8 mouse cellular contexts compared by ENCODE assay signal in genomic region chr16:49766326-49766725, GRCm38 (mm10). TPM values are rescaled to one million over a fixed set of nuclear protein-coding genes. Genes with fewer than 3 reads are reported as not detected.
A peak's percentile ranks its signal among the peaks of the same experiment; 100 is the strongest.
DNase-seq lines count a peak whose midpoint lies in the region; ATAC-seq and TF ChIP-seq lines count a peak whose summit lies in the region.

No protein-coding gene starts in this region.

- DNase-seq in forebrain, postnatal 0 days = no peak
- peak; percentile 70 for DNase-seq in A20 (ENCODE audit: low read depth, low spot score)
- DNase-seq in lung, postnatal 14 days = peak; percentile 66
- no peak for DNase-seq in testis, postnatal 10 days (ENCODE audit: low spot score)
- no peak for DNase-seq in layer of hippocampus, adult 8-10 months (ENCODE audit: low spot score in 2 of 2)

- no peaks in the 10 kb centered on the region for H3K4me1 ChIP-seq in forebrain, postnatal 0 days (ENCODE audit: insufficient read depth)
- H3K4me1 ChIP-seq in forebrain, embryonic 15.5 days = no peaks in the 10 kb centered on the region
- H3K4me1 ChIP-seq in bone marrow, adult 2 months (ENCODE audit: control insufficient read depth, insufficient read depth, low read length) = peaks cover 9% of the 10 kb centered on the region

- H3K36me3 ChIP-seq in forebrain, postnatal 0 days (ENCODE audit: insufficient read depth) = peaks cover 9% of the 10 kb centered on the region
- no peaks in the 10 kb centered on the region for H3K36me3 ChIP-seq in forebrain, embryonic 15.5 days

- no peak overlapping the region for H3K27ac ChIP-seq in forebrain, postnatal 0 days (ENCODE audit: low read depth, low read length)
- H3K27ac ChIP-seq in forebrain, embryonic 15.5 days (replicated peaks) = no peak overlapping the region
- H3K27ac ChIP-seq in bone marrow, adult 2 months (ENCODE audit: control insufficient read depth, insufficient read depth, low read depth, low read length, poor library complexity) = no peak overlapping the region

- H3K9ac ChIP-seq in forebrain, postnatal 0 days = no peak overlapping the region
- no peak overlapping the region for H3K9ac ChIP-seq in forebrain, embryonic 15.5 days (replicated peaks)

- no peak for ATAC-seq in forebrain, postnatal 0 days
- ATAC-seq in forebrain, embryonic 15.5 days (replicated peaks) = no peak
- ATAC-seq in hematopoietic stem cell, adult 5-6 weeks (replicated peaks in 1 of 2; ENCODE audit: insufficient read depth in 1 of 2, low FRiP score in 2 of 2, low TSS enrichment in 1 of 2, low read depth in 1 of 2, poor library complexity in 2 of 2, severe bottlenecking in 2 of 2) = peak; percentile 78 to 80

- no peak overlapping the region for H3K4me2 ChIP-seq in forebrain, postnatal 0 days (ENCODE audit: low read depth)
- no peak overlapping the region for H3K4me2 ChIP-seq in forebrain, embryonic 15.5 days (replicated peaks)

- peak; percentile 49 for TF ChIP-seq CTCF in forebrain, postnatal 0 days (IDR thresholded peaks at IDR 0.05; ENCODE audit: low read depth)
- 0 out of 2 replicates have a peak, but pooled peaks have one; percentile 15 for TF ChIP-seq CTCF in bone marrow, adult 2 months (IDR thresholded peaks at IDR 0.05; ENCODE audit: control insufficient read depth, insufficient read depth, low read length)

- H3K9me3 ChIP-seq in forebrain, postnatal 0 days (ENCODE audit: low read length) = no peaks in the 10 kb centered on the region
- H3K9me3 ChIP-seq in forebrain, embryonic 15.5 days = no peaks in the 10 kb centered on the region

- H3K27me3 ChIP-seq in forebrain, postnatal 0 days (ENCODE audit: insufficient read depth, low read length) = no peaks in the 10 kb centered on the region
- no peaks in the 10 kb centered on the region for H3K27me3 ChIP-seq in forebrain, embryonic 15.5 days

- 69% methylated on average over 3 of the region's 3 CpGs for WGBS in forebrain, postnatal 0 days
- 70% methylated on average over 3 of the region's 3 CpGs for WGBS in forebrain, embryonic 15.5 days
- whole genome bisulfite sequencing in bone marrow, adult 2 months = 5% methylated on average over 3 of the region's 3 CpGs

- no peak overlapping the region for H3K4me3 ChIP-seq in forebrain, postnatal 0 days (ENCODE audit: low read depth, low read length)
- H3K4me3 ChIP-seq in forebrain, embryonic 15.5 days = no peak overlapping the region
- H3K4me3 ChIP-seq in bone marrow, adult 2 months (replicated peaks; ENCODE audit: control insufficient read depth, low read depth, low read length) = no peak overlapping the region

- TF ChIP-seq POLR2A in bone marrow, adult 2 months (IDR thresholded peaks at IDR 0.05; ENCODE audit: borderline replicate concordance, control insufficient read depth, low read depth, low read length) = no peak

RNA-seq across cellular contexts. Expression of gene Cd47, which starts 34.0 kb away (rescaled TPM):
- total RNA-seq in forebrain, postnatal 0 days (2014; rRNA removed) = 46.4 and 47.3 TPM in 2 replicates
- polyA plus RNA-seq in forebrain, postnatal 0 days (2015; fragmentation: Nextera tagmentation; extraction: Ambion mirVana) = 135 and 210 TPM in 2 replicates
- polyA plus RNA-seq in forebrain, embryonic 15.5 days (2015; fragmentation: Nextera tagmentation; extraction: Ambion mirVana) = 123 and 128 TPM in 2 replicates
- polyA plus RNA-seq in bone marrow, adult 2 months (2011; ENCODE audit: insufficient read depth, insufficient read length, low replicate concordance, missing spikeins) = 159 and 163 TPM in 2 replicates
- total RNA-seq in hematopoietic stem cell, adult 5-6 weeks (2017) = 146 and 222 TPM in 2 replicates
- total RNA-seq in layer of hippocampus, adult 8-10 months (2022) = 100 to 1,000 TPM; 206 to 235 (median 218) TPM

Comparison
In these comparisons a context has a peak if more than half of its experiments do, and no peak if none do; other contexts are left out.
1. ATAC-seq: peak in hematopoietic stem cell, adult 5-6 weeks (2 of 2); none in forebrain, postnatal 0 days (single experiment) and forebrain, embryonic 15.5 days (single experiment).
2. DNase-seq: peak in A20 (single experiment) and lung, postnatal 14 days (single experiment); none in forebrain, postnatal 0 days (single experiment), testis, postnatal 10 days (single experiment) and layer of hippocampus, adult 8-10 months (0 of 2).